Mouse (Mus musculus): ENCODE data around the gene Pbx1. TPM values are rescaled to one million over a fixed set of nuclear protein-coding genes. Genes with fewer than 3 reads are reported as not detected.
A peak's percentile ranks its signal among the peaks of the same experiment; 100 is the strongest.

The Pbx1 gene
- polyA plus RNA-seq, 1 experiment from 2014 or later = 34.4 TPM

DNA sequence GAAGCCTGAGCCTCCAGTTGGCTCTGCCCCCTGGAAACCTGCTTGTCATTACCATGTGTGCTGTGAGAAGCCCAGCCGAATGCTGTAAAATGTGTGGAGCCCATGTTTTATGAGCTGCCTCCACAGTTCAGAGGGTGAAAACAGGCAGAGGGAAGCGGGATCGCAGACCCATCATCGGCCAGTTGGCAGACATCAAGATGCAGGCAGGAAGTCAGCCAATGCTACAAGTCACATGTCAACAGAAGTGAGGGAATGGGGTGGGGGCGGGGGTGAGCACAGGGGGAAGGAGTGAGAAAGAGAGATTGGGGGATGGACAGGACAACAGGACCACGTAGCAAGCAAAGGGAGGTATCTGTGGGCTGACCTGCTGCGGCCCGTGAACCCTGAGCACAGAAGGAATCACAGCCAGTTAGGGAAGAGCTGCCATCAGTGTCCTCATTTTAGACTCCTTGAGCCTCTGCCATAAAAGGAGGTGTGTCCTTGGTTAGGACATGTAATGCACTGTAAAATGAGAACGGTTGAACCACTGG lies 51.8 kb downstream of the Pbx1 start:
- Histone ChIP-seq H3K4me1 (replicated peaks) (peaks cover 66% of the 10 kb centered on the region), H3K9me3 (no peaks in the 10 kb centered on the region), H3K4me2 (no peak overlapping the region), H3K27me3 (no peaks in the 10 kb centered on the region), H3K27ac (replicated peaks) (no peak overlapping the region), H3K9ac (no peak overlapping the region), H3K4me3 (no peak overlapping the region), H3K36me3 (no peaks in the 10 kb centered on the region)
- WGBS = 33% methylated on average over 9 of the region's 9 CpGs
- no peak for ATAC-seq (ENCODE audit: low read depth)

DNA sequence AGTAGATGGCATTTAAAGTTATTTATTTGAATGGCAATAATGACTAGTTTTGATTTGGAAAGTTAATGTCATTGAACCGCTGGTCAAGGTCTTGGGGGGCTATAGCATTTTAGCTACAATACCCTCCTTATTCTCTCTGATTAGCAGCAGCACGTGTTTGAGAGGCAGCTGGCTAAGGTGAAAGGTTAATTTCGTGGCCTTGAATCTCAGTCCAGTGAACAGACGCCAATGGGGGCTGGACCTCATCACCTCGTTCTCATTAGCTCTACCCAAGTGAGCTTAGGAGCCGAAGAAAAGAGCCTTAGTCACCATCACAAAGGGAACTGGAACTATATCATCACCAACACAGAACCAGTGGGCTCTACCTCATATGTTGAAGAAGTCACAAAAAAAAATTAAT lies 54.4 kb downstream of the Pbx1 start:
- 32% methylated on average over 6 of the region's 6 CpGs for WGBS
- no peaks in the 10 kb centered on the region for H3K36me3 ChIP-seq
- no peak overlapping the region for H3K9ac ChIP-seq

DNA sequence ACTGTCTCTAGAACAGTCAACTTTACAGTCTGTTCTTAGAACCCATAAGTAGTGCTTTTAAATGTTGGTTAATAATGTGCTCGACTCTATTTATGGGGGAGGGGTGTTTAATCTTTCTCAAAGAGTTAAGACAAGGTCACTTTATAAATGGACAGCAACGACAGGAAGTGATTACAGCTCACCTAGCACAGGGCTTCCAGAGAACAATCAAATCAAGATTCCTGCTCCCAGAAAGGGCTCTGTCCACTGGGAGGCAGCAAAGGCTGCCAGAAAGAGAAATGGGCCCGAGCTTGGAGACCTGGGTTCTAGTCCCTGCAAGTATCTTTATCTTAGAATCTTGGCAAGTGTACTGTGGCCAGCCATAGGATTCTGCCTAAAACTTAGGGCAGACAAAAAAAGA lies 55.7 kb downstream of the Pbx1 start:
- ATAC-seq (ENCODE audit: low read depth) = no peak
- Histone ChIP-seq H3K9ac (no peak overlapping the region), H3K9me3 (no peaks in the 10 kb centered on the region), H3K36me3 (no peaks in the 10 kb centered on the region), H3K4me2 (no peak overlapping the region), H3K27me3 (no peaks in the 10 kb centered on the region), H3K27ac (replicated peaks) (no peak overlapping the region), H3K4me1 (replicated peaks) (peaks cover 33% of the 10 kb centered on the region), H3K4me3 (no peak overlapping the region)
- 67% methylated on average over 3 of the region's 3 CpGs for WGBS

More for the DNA sequence above, 54.4 kb downstream of the Pbx1 start:
- Histone ChIP-seq H3K27me3 (no peaks in the 10 kb centered on the region), H3K9me3 (no peaks in the 10 kb centered on the region), H3K4me2 (no peak overlapping the region), H3K4me1 (replicated peaks) (peaks cover 46% of the 10 kb centered on the region), H3K27ac (replicated peaks) (no peak overlapping the region), H3K4me3 (no peak overlapping the region)
- no peak for ATAC-seq (ENCODE audit: low read depth)

DNA sequence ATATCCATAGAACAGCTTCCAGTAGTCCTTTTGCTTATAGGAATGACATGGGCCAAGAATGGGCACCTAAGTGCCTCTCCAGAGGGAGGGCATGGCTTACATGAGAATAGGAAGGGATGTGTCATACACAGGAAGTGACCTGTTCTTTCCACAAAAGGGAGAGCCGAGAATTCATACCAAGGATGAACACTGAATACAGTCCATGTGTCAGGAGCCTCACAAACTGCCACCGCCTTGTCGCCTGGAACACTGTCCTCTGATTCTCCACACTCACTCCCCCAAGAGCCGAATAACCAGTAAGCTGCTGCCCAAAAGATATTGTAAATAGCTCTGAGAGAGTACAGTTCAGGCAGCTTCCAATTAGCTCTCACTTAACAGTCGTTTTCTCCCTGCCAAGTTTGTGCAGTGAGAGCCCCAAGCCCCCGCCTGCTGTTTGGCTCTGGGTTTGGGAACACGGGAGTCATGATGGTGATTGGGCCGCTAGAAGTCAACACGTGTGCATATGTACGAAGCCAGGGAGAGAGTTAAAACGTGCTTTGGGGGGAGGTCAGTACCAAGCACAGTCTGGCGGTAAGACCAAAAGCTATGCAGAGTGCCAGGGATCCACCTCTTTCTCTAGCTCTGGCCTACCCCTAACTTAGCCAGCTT lies 57.0 kb downstream of the Pbx1 start:
- Histone ChIP-seq H3K27ac (replicated peaks) (no peak overlapping the region), H3K4me3 (no peak overlapping the region), H3K4me2 (no peak overlapping the region), H3K4me1 (replicated peaks) (peaks cover 26% of the 10 kb centered on the region), H3K27me3 (no peaks in the 10 kb centered on the region), H3K9me3 (no peaks in the 10 kb centered on the region), H3K9ac (no peak overlapping the region), H3K36me3 (no peaks in the 10 kb centered on the region)
- ATAC-seq (ENCODE audit: low read depth) = no peak
- 79% methylated on average over 12 of the region's 12 CpGs for WGBS

DNA sequence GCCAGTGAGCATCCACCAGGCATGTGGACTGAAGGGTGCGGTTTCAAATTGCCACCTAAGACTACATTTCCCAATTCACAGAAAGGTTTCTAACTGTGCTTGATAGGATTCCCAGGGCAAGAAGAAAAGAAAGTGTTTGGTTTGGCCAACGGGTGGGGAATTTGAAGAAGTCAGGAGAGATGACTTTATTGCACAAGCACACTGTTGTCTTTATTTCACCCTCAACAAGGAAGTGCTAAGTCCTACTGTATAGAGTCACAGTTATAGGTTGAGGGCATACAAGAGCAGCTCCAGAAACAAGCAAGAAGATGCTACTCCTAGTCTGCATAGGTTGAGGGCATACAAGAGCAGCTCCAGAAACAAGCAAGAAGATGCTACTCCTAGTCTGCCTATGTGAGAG lies 60.0 kb downstream of the Pbx1 start:
- no peaks in the 10 kb centered on the region for H3K36me3 ChIP-seq
- H3K4me2 ChIP-seq = no peak overlapping the region
- no peak for ATAC-seq (ENCODE audit: low read depth)
- H3K4me3 ChIP-seq = no peak overlapping the region
- H3K27ac ChIP-seq (replicated peaks) = no peak overlapping the region
- peaks cover 30% of the 10 kb centered on the region for H3K4me1 ChIP-seq (replicated peaks)
- no peak overlapping the region for H3K9ac ChIP-seq
- no peaks in the 10 kb centered on the region for H3K9me3 ChIP-seq
- 80% methylated on average over 2 of the region's 2 CpGs for WGBS
- H3K27me3 ChIP-seq = no peaks in the 10 kb centered on the region

DNA sequence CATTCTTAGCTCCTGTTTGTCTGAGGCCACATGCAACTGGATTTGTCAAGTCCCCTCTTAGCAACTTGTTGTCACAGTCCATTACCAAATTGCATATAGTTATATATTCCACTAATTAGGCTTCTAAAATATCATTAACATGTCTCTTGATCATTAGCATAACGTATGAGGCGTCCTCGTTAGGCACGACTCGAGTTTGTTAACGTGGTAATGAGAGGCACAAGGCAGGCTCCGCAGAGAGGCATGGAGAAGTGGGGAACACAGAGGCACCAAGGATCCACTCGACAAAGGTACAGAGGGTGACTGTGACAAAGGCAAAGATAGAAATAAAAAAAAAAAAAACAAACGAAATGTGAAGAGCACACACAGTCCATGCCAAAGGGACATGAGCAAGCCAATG lies 61.1 kb downstream of the Pbx1 start:
- 67% methylated on average over 9 of the region's 9 CpGs for WGBS
- Histone ChIP-seq H3K4me1 (replicated peaks) (peaks cover 41% of the 10 kb centered on the region), H3K9me3 (no peaks in the 10 kb centered on the region), H3K9ac (no peak overlapping the region), H3K4me2 (no peak overlapping the region), H3K27me3 (no peaks in the 10 kb centered on the region), H3K4me3 (no peak overlapping the region), H3K36me3 (no peaks in the 10 kb centered on the region), H3K27ac (replicated peaks) (no peak overlapping the region)
- ATAC-seq (ENCODE audit: low read depth) = no peak

DNA sequence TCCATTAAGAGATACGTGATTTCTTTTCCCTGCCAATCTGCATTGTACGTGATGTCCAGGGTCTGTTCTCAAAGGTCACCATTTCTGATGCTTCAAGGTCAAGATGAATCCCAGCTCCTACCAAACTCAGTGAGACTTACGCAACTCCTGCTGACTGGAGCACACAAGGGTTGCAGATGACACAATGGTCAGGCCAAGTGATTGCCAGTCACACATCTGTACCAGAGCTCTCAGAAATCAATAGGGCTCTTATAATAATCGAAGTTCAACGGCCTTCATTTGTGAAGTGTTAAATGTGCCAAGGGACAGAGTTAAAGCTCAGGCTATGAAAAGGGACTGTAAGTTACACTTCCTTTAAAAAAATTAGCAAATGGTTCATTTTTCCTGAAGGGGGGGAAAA lies 65.8 kb downstream of the Pbx1 start:
- no peak for ATAC-seq (ENCODE audit: low read depth)
- no peaks in the 10 kb centered on the region for H3K27me3 ChIP-seq
- 78% methylated on average over 5 of the region's 5 CpGs for WGBS
- H3K36me3 ChIP-seq = no peaks in the 10 kb centered on the region
- peaks cover 71% of the 10 kb centered on the region for H3K4me1 ChIP-seq (replicated peaks)
- no peak overlapping the region for H3K9ac ChIP-seq
- no peaks in the 10 kb centered on the region for H3K9me3 ChIP-seq
- no peak overlapping the region for H3K4me2 ChIP-seq
- no peak overlapping the region for H3K4me3 ChIP-seq
- H3K27ac ChIP-seq (replicated peaks) = no peak overlapping the region

DNA sequence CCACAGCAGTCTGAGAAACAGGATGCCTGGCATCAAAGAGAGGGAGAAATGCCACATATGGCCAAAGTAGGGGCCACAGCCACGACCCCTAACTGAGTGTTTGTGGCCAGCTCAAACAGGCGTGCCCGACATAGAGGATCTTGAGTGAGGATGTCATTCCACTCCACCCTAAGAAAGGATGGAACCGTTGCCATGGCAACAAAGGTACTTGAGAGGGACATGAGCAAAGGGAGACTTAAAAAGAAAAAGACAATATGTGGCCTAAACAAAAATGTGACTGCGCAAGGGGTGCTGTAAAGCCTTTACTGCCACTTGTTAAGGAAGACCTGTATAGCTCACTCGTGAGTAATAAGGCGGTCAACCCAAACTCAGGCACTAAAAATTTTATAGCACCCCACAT lies 67.7 kb downstream of the Pbx1 start:
- Histone ChIP-seq H3K4me3 (no peak overlapping the region), H3K9me3 (no peaks in the 10 kb centered on the region), H3K36me3 (no peaks in the 10 kb centered on the region), H3K4me1 (replicated peaks) (peaks cover 79% of the 10 kb centered on the region), H3K27ac (replicated peaks) (no peak overlapping the region), H3K4me2 (no peak overlapping the region), H3K27me3 (no peaks in the 10 kb centered on the region), H3K9ac (no peak overlapping the region)
- 33% methylated on average over 7 of the region's 7 CpGs for WGBS
- no peak for ATAC-seq (ENCODE audit: low read depth)

DNA sequence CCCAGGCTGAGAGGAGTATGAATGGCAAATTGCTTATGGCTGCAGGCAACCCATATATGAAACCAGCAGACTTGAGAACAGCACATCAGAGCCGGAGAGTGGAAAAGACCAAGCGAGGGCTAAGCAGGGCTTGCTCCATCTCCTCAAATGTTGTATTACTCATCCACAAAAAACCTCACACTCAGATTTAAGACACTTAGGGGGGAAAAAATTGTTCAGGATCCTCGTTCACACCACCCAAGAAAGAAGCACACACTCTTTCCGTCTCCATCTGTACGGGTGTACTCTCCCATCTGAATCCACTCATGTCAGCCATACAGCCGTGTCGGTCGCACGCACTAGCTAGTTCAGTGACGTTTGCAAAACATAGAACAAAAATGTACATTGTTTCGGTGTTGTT lies 69.0 kb downstream of the Pbx1 start:
- Histone ChIP-seq H3K4me1 (replicated peaks) (peaks cover 88% of the 10 kb centered on the region), H3K36me3 (no peaks in the 10 kb centered on the region), H3K27ac (replicated peaks) (no peak overlapping the region), H3K9me3 (no peaks in the 10 kb centered on the region), H3K4me2 (no peak overlapping the region), H3K27me3 (no peaks in the 10 kb centered on the region), H3K4me3 (no peak overlapping the region), H3K9ac (no peak overlapping the region)
- no peak for ATAC-seq (ENCODE audit: low read depth)
- WGBS = 84% methylated on average over 11 of the region's 11 CpGs

DNA sequence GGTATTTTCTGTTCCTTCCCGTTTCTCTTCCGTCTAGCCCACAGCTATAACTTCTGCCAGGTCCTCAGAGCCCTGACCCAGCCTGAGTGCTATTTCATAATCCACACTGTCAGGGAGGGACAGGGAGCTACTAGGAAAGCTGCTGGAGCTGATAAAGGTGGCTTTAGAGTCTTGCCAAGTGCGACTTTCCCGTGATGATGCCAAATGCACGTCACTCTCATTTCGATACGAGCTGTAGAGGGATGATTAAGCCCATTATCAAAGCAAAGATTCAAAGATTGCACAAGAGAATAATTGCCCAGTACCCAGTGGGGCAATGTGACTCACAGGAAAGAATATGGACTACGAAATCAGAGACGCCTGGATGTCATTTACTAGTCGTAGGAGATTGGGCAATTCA lies 69.6 kb downstream of the Pbx1 start:
- no peak for ATAC-seq (ENCODE audit: low read depth)
- no peak overlapping the region for H3K27ac ChIP-seq (replicated peaks)

DNA sequence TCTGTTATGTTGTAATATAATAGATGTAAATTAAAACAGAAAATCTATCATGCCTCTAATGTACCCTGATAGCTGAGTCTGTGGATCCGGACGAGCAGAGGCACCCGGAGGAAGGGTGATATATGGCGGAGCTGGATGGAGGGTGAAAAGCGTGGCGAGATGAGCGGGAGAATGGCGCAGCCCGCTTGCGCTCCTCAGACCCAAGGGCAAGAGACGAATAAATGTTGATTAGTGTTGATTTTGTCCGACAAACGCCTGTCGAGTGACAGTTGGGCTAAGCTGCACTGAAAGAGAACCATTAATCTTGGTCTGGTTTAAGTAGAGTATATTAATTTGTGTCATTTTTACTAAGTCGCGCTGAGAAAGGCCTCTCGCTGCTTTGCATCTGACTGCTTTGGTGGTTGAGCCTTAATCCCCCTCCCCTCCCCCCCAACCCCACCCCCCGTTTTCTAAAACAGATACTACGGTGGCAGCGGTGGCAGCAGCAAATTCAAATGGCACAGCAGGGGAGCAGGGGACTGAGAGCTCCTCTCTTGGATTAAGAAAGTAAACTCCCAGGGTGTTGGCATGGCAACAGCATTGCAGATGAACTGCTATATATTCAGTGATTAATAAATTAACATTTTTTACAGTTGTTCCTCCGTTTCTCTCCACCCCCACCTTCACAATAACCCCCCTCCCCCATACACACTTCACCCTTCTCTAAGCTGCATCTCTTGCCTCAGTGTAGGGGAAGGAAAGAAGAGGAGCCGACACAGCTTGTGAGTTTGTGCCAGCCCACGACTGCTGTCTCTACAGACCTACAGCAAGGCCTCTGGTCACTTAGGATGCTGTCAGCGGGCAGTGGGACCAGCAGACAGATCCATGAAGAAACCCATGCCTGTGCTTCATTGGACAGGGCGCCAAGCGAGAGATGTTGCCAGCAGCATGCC lies 74.1 kb downstream of the Pbx1 start:
- 4% methylated on average over 26 of the region's 26 CpGs for WGBS
- Histone ChIP-seq H3K4me1 (replicated peaks) (peaks cover 88% of the 10 kb centered on the region), H3K4me3 (peak overlapping the region; percentile 30), H3K9me3 (no peaks in the 10 kb centered on the region), H3K27me3 (no peaks in the 10 kb centered on the region), H3K36me3 (no peaks in the 10 kb centered on the region), H3K9ac (peak overlapping the region; percentile 51), H3K4me2 (peak overlapping the region; percentile 55), H3K27ac (replicated peaks) (peak overlapping the region; percentile 85)
- peak; percentile 80 for ATAC-seq (ENCODE audit: low read depth)

More for the DNA sequence above, 69.6 kb downstream of the Pbx1 start:
- H3K9ac ChIP-seq = 0 out of 2 replicates have a peak overlapping the region, but pooled peaks have one; percentile 5
- WGBS = 56% methylated on average over 10 of the region's 10 CpGs
- H3K4me1 ChIP-seq (replicated peaks) = peaks cover 88% of the 10 kb centered on the region
- H3K36me3 ChIP-seq = no peaks in the 10 kb centered on the region
- no peaks in the 10 kb centered on the region for H3K9me3 ChIP-seq
- H3K27me3 ChIP-seq = no peaks in the 10 kb centered on the region
- H3K4me3 ChIP-seq = no peak overlapping the region
- H3K4me2 ChIP-seq = no peak overlapping the region

DNA sequence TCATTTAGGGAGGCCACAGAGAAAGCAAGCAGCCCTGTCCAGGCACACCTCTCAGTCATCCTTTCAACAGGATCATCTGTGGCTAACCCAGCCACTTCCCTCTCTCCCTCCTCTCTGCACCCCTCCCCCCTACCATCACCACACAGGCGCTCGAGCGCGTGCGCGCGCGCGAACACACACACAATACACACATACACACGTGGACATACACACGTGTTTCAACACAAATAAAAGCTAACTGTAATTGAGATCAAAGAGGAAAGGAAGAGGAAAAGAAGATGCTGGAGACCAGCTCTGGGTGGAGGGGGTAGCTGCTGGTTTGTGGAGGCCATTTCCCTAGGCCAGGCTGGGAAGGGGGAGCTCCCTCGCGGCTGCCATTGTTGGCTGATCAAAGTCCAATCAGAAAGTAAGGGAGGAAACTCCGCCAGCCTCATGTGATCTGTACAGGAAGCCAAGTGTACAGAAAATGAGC lies 75.1 kb downstream of the Pbx1 start:
- H3K36me3 ChIP-seq = no peaks in the 10 kb centered on the region
- H3K4me3 ChIP-seq = peak overlapping the region; percentile 30
- H3K4me2 ChIP-seq = peak overlapping the region; percentile 55
- peak overlapping the region; percentile 85 for H3K27ac ChIP-seq (replicated peaks)
- no peaks in the 10 kb centered on the region for H3K27me3 ChIP-seq
- no peaks in the 10 kb centered on the region for H3K9me3 ChIP-seq
- WGBS = 9% methylated on average over 14 of the region's 14 CpGs
- peaks cover 81% of the 10 kb centered on the region for H3K4me1 ChIP-seq (replicated peaks)
- peak overlapping the region; percentile 18 for H3K9ac ChIP-seq
- peak; percentile 66 for ATAC-seq (ENCODE audit: low read depth)
